Mouse (Mus musculus): Measurements from ENCODE around the gene Qsox2. TPM values are rescaled to one million over a fixed set of nuclear protein-coding genes. Genes with fewer than 3 reads are reported as not detected.

Gene Qsox2
- total RNA-seq, 1 experiment = 32.0 TPM

DNA sequence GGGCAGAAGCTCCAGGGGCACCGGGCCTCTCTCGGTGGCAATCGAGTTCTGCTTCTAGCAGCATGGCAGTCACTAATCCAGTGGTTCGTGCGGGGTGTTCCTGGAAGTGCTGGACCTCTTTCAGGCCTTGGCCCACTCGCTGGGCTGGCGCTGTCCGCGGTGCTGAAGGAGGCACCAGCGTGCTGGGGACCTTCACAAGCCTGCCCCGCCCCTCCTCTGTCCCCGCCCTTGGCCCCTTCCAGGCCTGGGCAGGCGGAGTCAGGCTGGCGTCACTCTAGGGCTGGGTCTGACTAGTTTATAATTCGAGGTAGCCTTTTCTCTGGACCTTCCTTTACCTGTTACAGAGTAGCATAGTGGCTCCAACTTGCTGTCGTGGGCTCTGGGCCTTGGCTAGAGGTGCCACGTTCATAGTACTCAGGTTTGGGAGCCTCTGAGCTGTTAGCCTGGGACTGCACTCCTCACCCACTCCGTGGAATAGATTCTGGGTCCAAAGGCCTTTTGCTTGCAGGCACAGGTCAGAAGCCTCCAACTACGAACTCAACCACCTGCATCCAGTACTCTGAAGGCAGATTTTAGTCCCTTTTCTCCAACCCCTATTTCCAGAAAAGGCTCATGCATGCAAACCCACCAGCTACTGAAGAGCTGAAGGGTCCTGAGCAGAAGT is 29.1 kb downstream of the Qsox2 start, which contains the start of gene Lhx3:
Gene Lhx3 (minus strand): TSS at position 164 of the 664 bp plus-strand sequence.
- Histone ChIP-seq H3K9ac (ENCODE audit: insufficient read depth, low read depth, low read length, poor library complexity, severe bottlenecking) (no peak within 1 kb of the TSS), H3K36me3 (ENCODE audit: control insufficient read depth, insufficient read depth, low read length, poor library complexity, severe bottlenecking) (peaks cover 19% of the 10 kb centered on the region), H3K9me3 (ENCODE audit: control insufficient read depth, insufficient read depth, low read depth, low read length) (no peaks in the 10 kb centered on the region), H3K4me1 (ENCODE audit: control insufficient read depth in 2 of 2, insufficient read depth in 2 of 2, low read length in 2 of 2, poor library complexity in 1 of 2) (no peaks in the 10 kb centered on the region), H3K4me3 (ENCODE audit: insufficient read depth in 1 of 2, low read depth in 1 of 2, low read length in 2 of 2, poor library complexity in 1 of 2, severe bottlenecking in 1 of 2) (no peak within 1 kb of the TSS), H3K27ac (ENCODE audit: insufficient read depth, low read depth, low read length, poor library complexity, severe bottlenecking) (no peak within 1 kb of the TSS)
- peak; percentile 78 for DNase-seq (ENCODE audit: low read depth, low spot score)
- in situ Hi-C loops (cut with MboI; ENCODE audit: low sequenced_read_pairs in 2 of 2, unreplicated experiment in 2 of 2) = no loop called here
- TF ChIP-seq ZNF384 (IDR thresholded peaks at IDR 0.05; ENCODE audit: low read depth, low read length) (no peak), ZC3H11A (IDR thresholded peaks at IDR 0.05; ENCODE audit: borderline replicate concordance, low read depth, low read length) (no peak), MAFK (IDR thresholded peaks at IDR 0.05; ENCODE audit: insufficient read depth, low read depth, low read length) (no peak), HCFC1 (IDR thresholded peaks at IDR 0.05; ENCODE audit: borderline replicate concordance, insufficient read depth, low read length) (no peak), CHD2 (IDR thresholded peaks at IDR 0.05; ENCODE audit: low read depth, low read length) (no peak)

DNA sequence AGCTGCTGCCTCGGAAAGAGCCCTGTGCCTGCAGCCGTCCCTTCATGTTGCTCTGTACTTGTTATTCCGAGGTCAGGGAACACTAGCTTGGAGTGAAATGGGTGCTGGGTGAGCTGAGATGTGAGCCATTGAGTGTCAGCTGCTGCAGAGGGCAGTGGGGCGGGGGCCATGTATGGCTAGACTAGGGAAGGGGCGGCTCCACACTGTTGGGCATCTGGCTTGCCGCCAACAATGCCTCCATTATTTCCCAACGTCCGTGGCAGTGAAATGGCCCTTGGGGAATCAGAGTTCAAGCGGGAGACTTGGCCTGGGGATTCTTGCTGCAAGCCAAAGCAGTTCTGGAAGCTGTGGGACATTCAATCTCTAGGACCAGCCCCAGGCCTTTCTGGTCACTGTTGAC is 29.8 kb downstream of the Qsox2 start:
- H3K4me1 ChIP-seq (ENCODE audit: control insufficient read depth in 2 of 2, insufficient read depth in 2 of 2, low read length in 2 of 2, poor library complexity in 1 of 2) = peaks cover 0 to 2% of the 10 kb centered on the region in 2 experiments; a peak in 1 of 4 replicates
- H3K9me3 ChIP-seq (ENCODE audit: control insufficient read depth, insufficient read depth, low read depth, low read length) = no peaks in the 10 kb centered on the region
- H3K36me3 ChIP-seq (ENCODE audit: control insufficient read depth, insufficient read depth, low read length, poor library complexity, severe bottlenecking) = peaks cover 16% of the 10 kb centered on the region
- no peak overlapping the region for H3K4me3 ChIP-seq (ENCODE audit: insufficient read depth in 1 of 2, low read depth in 1 of 2, low read length in 2 of 2, poor library complexity in 1 of 2, severe bottlenecking in 1 of 2)
- in situ Hi-C loops (cut with MboI; ENCODE audit: low sequenced_read_pairs in 2 of 2, unreplicated experiment in 2 of 2) = no loop called here
- TF ChIP-seq ZC3H11A (IDR thresholded peaks at IDR 0.05; ENCODE audit: borderline replicate concordance, low read depth, low read length) (no peak), ZNF384 (IDR thresholded peaks at IDR 0.05; ENCODE audit: low read depth, low read length) (no peak), MAFK (IDR thresholded peaks at IDR 0.05; ENCODE audit: insufficient read depth, low read depth, low read length) (no peak), CHD2 (IDR thresholded peaks at IDR 0.05; ENCODE audit: low read depth, low read length) (no peak), HCFC1 (IDR thresholded peaks at IDR 0.05; ENCODE audit: borderline replicate concordance, insufficient read depth, low read length) (no peak)
- DNase-seq (ENCODE audit: low read depth, low spot score) = no peak
- no peak overlapping the region for H3K9ac ChIP-seq (ENCODE audit: insufficient read depth, low read depth, low read length, poor library complexity, severe bottlenecking)
- H3K27ac ChIP-seq (ENCODE audit: insufficient read depth, low read depth, low read length, poor library complexity, severe bottlenecking) = no peak overlapping the region

DNA sequence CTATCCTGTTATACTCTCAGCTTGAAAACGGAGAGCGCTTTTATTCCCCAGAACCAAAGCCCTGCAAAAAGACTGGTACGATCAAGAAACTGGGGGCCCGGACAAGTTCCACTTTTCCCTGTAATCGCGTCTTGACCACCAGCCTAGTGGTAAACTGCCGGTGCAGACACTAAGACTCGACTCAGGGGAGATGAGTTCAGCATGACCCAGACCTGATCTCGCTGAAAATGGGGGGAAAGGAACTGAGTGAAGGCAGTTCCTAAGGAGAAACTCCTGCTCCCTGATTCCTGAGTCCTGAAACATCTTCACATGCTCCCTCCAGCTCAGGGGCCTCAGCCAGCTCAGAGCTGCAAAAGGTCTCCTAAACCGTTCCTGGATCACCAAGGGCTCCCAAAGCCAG is 31.6 kb downstream of the Qsox2 start:
- peaks cover 4% of the 10 kb centered on the region; the same call in 1 of the 2 replicates for H3K36me3 ChIP-seq (ENCODE audit: control insufficient read depth, insufficient read depth, low read length, poor library complexity, severe bottlenecking)
- H3K27ac ChIP-seq (ENCODE audit: insufficient read depth, low read depth, low read length, poor library complexity, severe bottlenecking) = no peak overlapping the region
- no peak overlapping the region for H3K9ac ChIP-seq (ENCODE audit: insufficient read depth, low read depth, low read length, poor library complexity, severe bottlenecking)
- no peak for DNase-seq (ENCODE audit: low read depth, low spot score)
- peaks cover 0 to 7% of the 10 kb centered on the region in 2 experiments; a peak in 1 of 4 replicates for H3K4me1 ChIP-seq (ENCODE audit: control insufficient read depth in 2 of 2, insufficient read depth in 2 of 2, low read length in 2 of 2, poor library complexity in 1 of 2)
- H3K4me3 ChIP-seq (ENCODE audit: insufficient read depth in 1 of 2, low read depth in 1 of 2, low read length in 2 of 2, poor library complexity in 1 of 2, severe bottlenecking in 1 of 2) = no peak overlapping the region; a peak in 1 of 4 replicates
- in situ Hi-C loops (cut with MboI; ENCODE audit: low sequenced_read_pairs in 2 of 2, unreplicated experiment in 2 of 2) = no loop called here
- TF ChIP-seq MAFK (IDR thresholded peaks at IDR 0.05; ENCODE audit: insufficient read depth, low read depth, low read length) = no peak
- TF ChIP-seq ZNF384 (IDR thresholded peaks at IDR 0.05; ENCODE audit: low read depth, low read length) = no peak
- TF ChIP-seq ZC3H11A (IDR thresholded peaks at IDR 0.05; ENCODE audit: borderline replicate concordance, low read depth, low read length) = no peak
- TF ChIP-seq CHD2 (IDR thresholded peaks at IDR 0.05; ENCODE audit: low read depth, low read length) = no peak
- no peak for TF ChIP-seq HCFC1 (IDR thresholded peaks at IDR 0.05; ENCODE audit: borderline replicate concordance, insufficient read depth, low read length)
- no peaks in the 10 kb centered on the region for H3K9me3 ChIP-seq (ENCODE audit: control insufficient read depth, insufficient read depth, low read depth, low read length)

DNA sequence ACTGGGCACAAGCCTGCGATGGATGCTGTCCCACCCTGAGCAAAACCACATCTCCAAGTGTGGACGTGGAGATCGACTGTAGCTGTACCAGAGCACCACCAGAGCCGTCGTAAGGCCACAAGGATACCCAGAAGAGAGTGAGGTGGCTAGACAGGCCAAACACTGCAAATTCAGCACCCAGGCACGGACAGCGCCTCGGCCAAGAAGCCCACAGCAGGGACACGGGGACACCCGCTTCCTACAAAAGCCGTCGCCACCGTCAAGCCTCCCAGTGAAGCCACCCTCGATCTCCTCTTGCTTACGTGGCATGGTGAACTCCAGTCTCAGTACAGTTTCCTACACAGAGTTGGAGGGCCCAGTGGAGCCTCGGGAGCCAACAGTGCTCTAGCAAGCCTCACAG is 32.2 kb downstream of the Qsox2 start:
- Histone ChIP-seq H3K27ac (ENCODE audit: insufficient read depth, low read depth, low read length, poor library complexity, severe bottlenecking) (no peak overlapping the region), H3K36me3 (ENCODE audit: control insufficient read depth, insufficient read depth, low read length, poor library complexity, severe bottlenecking) (peaks cover under 1% of the 10 kb centered on the region; the same call in 1 of the 2 replicates), H3K9me3 (ENCODE audit: control insufficient read depth, insufficient read depth, low read depth, low read length) (no peaks in the 10 kb centered on the region), H3K9ac (ENCODE audit: insufficient read depth, low read depth, low read length, poor library complexity, severe bottlenecking) (no peak overlapping the region), H3K4me3 (ENCODE audit: insufficient read depth in 1 of 2, low read depth in 1 of 2, low read length in 2 of 2, poor library complexity in 1 of 2, severe bottlenecking in 1 of 2) (no peak overlapping the region), H3K4me1 (ENCODE audit: control insufficient read depth in 2 of 2, insufficient read depth in 2 of 2, low read length in 2 of 2, poor library complexity in 1 of 2) (peaks cover 0 to 7% of the 10 kb centered on the region in 2 experiments; a peak in 1 of 4 replicates)
- in situ Hi-C loops (cut with MboI; ENCODE audit: low sequenced_read_pairs in 2 of 2, unreplicated experiment in 2 of 2) = no loop called here
- TF ChIP-seq ZNF384 (IDR thresholded peaks at IDR 0.05; ENCODE audit: low read depth, low read length) (no peak), CHD2 (IDR thresholded peaks at IDR 0.05; ENCODE audit: low read depth, low read length) (no peak), MAFK (IDR thresholded peaks at IDR 0.05; ENCODE audit: insufficient read depth, low read depth, low read length) (no peak), ZC3H11A (IDR thresholded peaks at IDR 0.05; ENCODE audit: borderline replicate concordance, low read depth, low read length) (no peak), HCFC1 (IDR thresholded peaks at IDR 0.05; ENCODE audit: borderline replicate concordance, insufficient read depth, low read length) (no peak)
- DNase-seq (ENCODE audit: low read depth, low spot score) = no peak
